Mouse (Mus musculus) urinary bladder, postnatal 0 days (tissue): ENCODE measurements around the gene Olfr1231. TPM values are rescaled to one million over a fixed set of nuclear protein-coding genes. Genes with fewer than 3 reads are reported as not detected.

ENCODE experiments used
- polyA plus RNA-seq: library from polyadenylated mRNA; unstranded; fragments of >200 nt; fragmentation: Nextera tagmentation; extraction: Ambion mirVana; gene quantifications from 2 replicates; pipeline ENCODE4 v1.2.1, GENCODE M21; 2015

Gene Olfr1231
- polyA plus RNA-seq: not detected in 2 replicates

GRCm38 (mm10) chr2:89306974-89307373 is at the start of gene Olfr1231:
Gene Olfr1231, minus strand, starts transcription at chr2:89307074.

GRCm38 (mm10) chr2:89342298-89342697 is 35.4 kb upstream of the Olfr1231 start, which contains the start of gene Olfr1233:
Gene Olfr1233, minus strand, starts transcription at chr2:89342398.

GRCm38 (mm10) chr2:89329575-89329974 is 22.7 kb upstream of the Olfr1231 start, which contains the start of gene Olfr1232:
Gene Olfr1232, minus strand, starts transcription at chr2:89329675.

GRCm38 (mm10) chr2:89297168-89297567 is 9.7 kb downstream of the Olfr1231 start, which contains the start of gene Olfr1230:
Gene Olfr1230, minus strand, starts transcription at chr2:89297268.

GRCm38 (mm10) chr2:89287914-89288313 is 19.0 kb downstream of the Olfr1231 start, which contains the start of gene Olfr1229:
Gene Olfr1229, minus strand, starts transcription at chr2:89288014.

GRCm38 (mm10) chr2:89253962-89254361 is 52.9 kb downstream of the Olfr1231 start, which contains the start of gene Olfr1228:
Gene Olfr1228, minus strand, starts transcription at chr2:89254062.

Other genes starting within 250 kb of the Olfr1231 start
- gene Olfr1218, start 245.9 kb downstream of the Olfr1231 start, polyA plus RNA-seq: not detected in 2 replicates
- gene Olfr1219, start 223.6 kb downstream of the Olfr1231 start, polyA plus RNA-seq: not detected in 2 replicates
- gene Olfr1220, start 200.2 kb downstream of the Olfr1231 start, polyA plus RNA-seq: not detected in 2 replicates
- not detected in 2 replicates for gene Olfr1221, start 189.8 kb downstream of the Olfr1231 start, polyA plus RNA-seq
- gene Olfr1222, start 174.0 kb downstream of the Olfr1231 start, polyA plus RNA-seq: not detected in 2 replicates
- gene Olfr1223, start 155.5 kb downstream of the Olfr1231 start, polyA plus RNA-seq: not detected in 2 replicates
- not detected in 2 replicates for gene Olfr1224-ps1, start 143.0 kb downstream of the Olfr1231 start, polyA plus RNA-seq
- not detected in 2 replicates for gene Olfr1225, start 132.4 kb downstream of the Olfr1231 start, polyA plus RNA-seq
- not detected in 2 replicates for gene Olfr1226, start 107.0 kb downstream of the Olfr1231 start, polyA plus RNA-seq
- gene Olfr1228, start 53.0 kb downstream of the Olfr1231 start, polyA plus RNA-seq: not detected in 2 replicates
- gene Olfr1229, start 19.1 kb downstream of the Olfr1231 start, polyA plus RNA-seq: not detected in 2 replicates
- gene Olfr1230, start 9.8 kb downstream of the Olfr1231 start, polyA plus RNA-seq: not detected in 2 replicates
- gene Olfr1232, start 22.6 kb upstream of the Olfr1231 start, polyA plus RNA-seq: not detected in 2 replicates
- gene Olfr1233, start 35.3 kb upstream of the Olfr1231 start, polyA plus RNA-seq: not detected in 2 replicates
- not detected in 2 replicates for gene Olfr1234, start 57.8 kb upstream of the Olfr1231 start, polyA plus RNA-seq
- not detected in 2 replicates for gene Olfr1238, start 102.6 kb upstream of the Olfr1231 start, polyA plus RNA-seq
- not detected in 2 replicates for gene Olfr1239, start 113.3 kb upstream of the Olfr1231 start, polyA plus RNA-seq
- not detected in 2 replicates for gene Olfr1240, start 135.9 kb upstream of the Olfr1231 start, polyA plus RNA-seq
- gene Olfr1241, start 180.1 kb upstream of the Olfr1231 start, polyA plus RNA-seq: not detected in 2 replicates
- not detected in 2 replicates for gene Olfr1242, start 191.3 kb upstream of the Olfr1231 start, polyA plus RNA-seq
- not detected in 2 replicates for gene Olfr1243, start 224.4 kb upstream of the Olfr1231 start, polyA plus RNA-seq